Comparison of ENCODE assay signal across 8 mouse cellular contexts in genomic region chr5:76656212-76656611, GRCm38 (mm10). TPM values are rescaled to one million over a fixed set of nuclear protein-coding genes. Genes with fewer than 3 reads are reported as not detected.
DNase-seq lines count a peak whose midpoint lies in the region; ATAC-seq and TF ChIP-seq lines count a peak whose summit lies in the region.

Gene C530008M17Rik (plus strand): TSS chr5:76656512.

- no peak for DNase-seq in kidney, adult 8-10 months
- DNase-seq in brain, embryonic 14.5 days (ENCODE audit: low read depth) = no peak
- DNase-seq in hindbrain, embryonic 10.5 days (ENCODE audit: low spot score) = no peak
- DNase-seq in embryo, embryonic 9.5 days (ENCODE audit: extremely low spot score) = no peak
- no peak for DNase-seq in right cerebral cortex, postnatal 36 days (ENCODE audit: low spot score in 2 of 2)
- no peak for DNase-seq in yolk sac, embryonic 10.5 days (ENCODE audit: low spot score)

- H3K36me3 ChIP-seq in kidney, embryonic 15.5 days = no peaks in the 10 kb centered on the region
- peaks cover 8% of the 10 kb centered on the region; the same call in 1 of the 2 replicates for H3K36me3 ChIP-seq in hindbrain, embryonic 10.5 days
- no peaks in the 10 kb centered on the region for H3K36me3 ChIP-seq in liver, embryonic 12.5 days

- ATAC-seq in kidney, embryonic 15.5 days (replicated peaks; ENCODE audit: low FRiP score) = no peak
- no peak for ATAC-seq in liver, embryonic 12.5 days

- 0 out of 2 replicates have a peak, but pooled peaks cover 12% of the 10 kb centered on the region for H3K27me3 ChIP-seq in kidney, embryonic 15.5 days
- no peaks in the 10 kb centered on the region for H3K27me3 ChIP-seq in hindbrain, embryonic 10.5 days (ENCODE audit: insufficient read depth, poor library complexity, severe bottlenecking)
- H3K27me3 ChIP-seq in liver, embryonic 12.5 days (replicated peaks) = no peaks in the 10 kb centered on the region

- peak within 1 kb of the TSS; percentile 70 for H3K4me3 ChIP-seq in kidney, embryonic 15.5 days (replicated peaks)
- H3K4me3 ChIP-seq in hindbrain, embryonic 10.5 days = peak within 1 kb of the TSS; percentile 88
- H3K4me3 ChIP-seq in liver, embryonic 12.5 days = peak within 1 kb of the TSS; percentile 83

- peak within 1 kb of the TSS; percentile 86 for H3K27ac ChIP-seq in kidney, embryonic 15.5 days
- H3K27ac ChIP-seq in hindbrain, embryonic 10.5 days = peak within 1 kb of the TSS; percentile 98
- H3K27ac ChIP-seq in liver, embryonic 12.5 days = peak within 1 kb of the TSS; percentile 90

- no peaks in the 10 kb centered on the region for H3K9me3 ChIP-seq in kidney, embryonic 15.5 days (replicated peaks)
- no peaks in the 10 kb centered on the region for H3K9me3 ChIP-seq in hindbrain, embryonic 10.5 days
- no peaks in the 10 kb centered on the region for H3K9me3 ChIP-seq in liver, embryonic 12.5 days (replicated peaks)

- WGBS in kidney, embryonic 15.5 days = 96% methylated on average over 2 of the region's 2 CpGs
- 91% methylated on average over 2 of the region's 2 CpGs for WGBS in hindbrain, embryonic 10.5 days
- 88% methylated on average over 2 of the region's 2 CpGs for WGBS in liver, embryonic 12.5 days (ENCODE audit: insufficient replicate concordance)

- H3K4me2 ChIP-seq in kidney, embryonic 15.5 days = peak within 1 kb of the TSS; percentile 97
- peak within 1 kb of the TSS; percentile 97 for H3K4me2 ChIP-seq in liver, embryonic 12.5 days

- TF ChIP-seq CTCF in brain, embryonic 14.5 days (IDR thresholded peaks at IDR 0.05; ENCODE audit: borderline replicate concordance, extremely low read depth, insufficient read depth, insufficient read length) = no peak

- no peak for TF ChIP-seq POLR2A in brain, embryonic 14.5 days (IDR thresholded peaks at IDR 0.05; ENCODE audit: borderline replicate concordance, extremely low read depth, insufficient read depth, insufficient read length, poor library complexity, severe bottlenecking)

- H3K9ac ChIP-seq in kidney, embryonic 15.5 days = peak within 1 kb of the TSS; percentile 86
- peak within 1 kb of the TSS; percentile 93 for H3K9ac ChIP-seq in liver, embryonic 12.5 days

- peaks cover 18% of the 10 kb centered on the region for H3K4me1 ChIP-seq in kidney, embryonic 15.5 days
- H3K4me1 ChIP-seq in hindbrain, embryonic 10.5 days (replicated peaks) = peaks cover 31% of the 10 kb centered on the region
- peaks cover 41% of the 10 kb centered on the region for H3K4me1 ChIP-seq in liver, embryonic 12.5 days

RNA-seq across cellular contexts. Expression of gene C530008M17Rik, which starts in this region (rescaled TPM):
- 17.2 and 17.3 TPM in 2 replicates for polyA plus RNA-seq in kidney, embryonic 15.5 days (2015; fragmentation: Nextera tagmentation; extraction: Ambion mirVana)
- polyA plus RNA-seq in brain, embryonic 14.5 days (2012; rRNA removed) = 86.4 and 122 TPM in 2 replicates
- polyA plus RNA-seq in hindbrain, embryonic 10.5 days (2016; fragmentation: Nextera tagmentation; extraction: Ambion mirVana) = 43.8 and 55.9 TPM in 2 replicates
- polyA plus RNA-seq in liver, embryonic 12.5 days (2016; fragmentation: Nextera tagmentation; extraction: Ambion mirVana) = 12.2 and 13.9 TPM in 2 replicates
